Mouse (Mus musculus): Measurements from ENCODE around the gene Tmtc1. TPM values are rescaled to one million over a fixed set of nuclear protein-coding genes. Genes with fewer than 3 reads are reported as not detected.

Tmtc1 gene
- not detected in 2 replicates for polyA plus RNA-seq (2012; ENCODE audit: insufficient read depth, insufficient read length, missing spikeins)

DNA sequence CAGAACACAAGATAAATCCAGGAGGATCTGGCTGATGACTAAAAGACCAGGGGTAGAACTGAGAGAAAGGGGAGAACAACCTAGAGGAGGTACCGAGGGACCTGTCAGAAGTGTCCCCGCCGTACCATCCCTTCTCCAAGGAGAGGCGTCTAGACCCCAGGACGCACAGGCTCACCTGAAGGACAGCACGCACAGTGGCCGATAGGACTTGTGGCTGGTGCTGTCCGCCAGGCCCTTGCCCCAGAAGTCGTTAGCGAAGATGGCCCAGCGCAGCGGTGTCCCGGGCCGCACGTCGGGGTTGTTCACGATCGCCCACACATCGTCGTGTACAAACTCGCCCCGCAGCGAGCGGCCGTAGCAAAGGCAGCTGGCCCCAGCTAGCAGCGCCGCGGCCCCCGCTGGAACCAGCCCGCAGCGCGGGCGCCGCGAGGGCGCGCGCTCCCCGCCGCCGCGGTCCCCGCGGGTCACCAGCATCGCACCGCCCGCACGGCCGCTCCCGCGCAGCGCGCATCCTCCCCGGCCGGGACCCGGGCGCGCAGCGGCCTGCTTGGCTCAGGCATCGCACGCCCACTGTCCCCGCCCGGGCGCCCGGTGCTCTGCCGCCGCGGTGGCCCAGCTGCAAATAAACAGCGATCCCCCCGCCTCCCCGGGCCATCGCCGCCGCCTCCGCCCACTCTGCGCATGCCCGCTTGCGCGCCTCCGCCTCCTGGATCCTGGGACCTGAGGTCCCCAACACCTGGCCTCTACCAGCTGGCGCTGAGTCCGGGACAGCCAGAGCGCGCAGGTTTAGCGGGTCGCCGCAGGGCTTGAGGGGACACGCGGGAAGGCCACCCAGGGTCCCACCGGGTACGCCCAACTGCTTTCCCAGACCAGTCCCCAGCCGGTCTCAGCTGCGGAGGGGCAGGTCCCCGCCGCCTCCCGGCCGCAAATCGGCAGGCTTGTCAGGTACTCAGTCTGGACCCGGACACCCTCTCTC lies at the start of gene Tmtc1:
Gene Tmtc1 (minus strand): TSS at position 664 of the 976 bp plus-strand sequence.
- TF ChIP-seq POLR2A (IDR thresholded peaks at IDR 0.05; ENCODE audit: borderline replicate concordance, low read depth, low read length) (no peak), CTCF (IDR thresholded peaks at IDR 0.05; ENCODE audit: low read depth, low read length) (no peak)
- Histone ChIP-seq H3K27ac (ENCODE audit: insufficient read depth, low read depth, low read length) (no peak within 1 kb of the TSS), H3K4me1 (ENCODE audit: control insufficient read depth, insufficient read depth, low read length) (no peaks in the 10 kb centered on the region), H3K4me3 (ENCODE audit: insufficient read depth, low read length) (peak within 1 kb of the TSS; percentile 52)

DNA sequence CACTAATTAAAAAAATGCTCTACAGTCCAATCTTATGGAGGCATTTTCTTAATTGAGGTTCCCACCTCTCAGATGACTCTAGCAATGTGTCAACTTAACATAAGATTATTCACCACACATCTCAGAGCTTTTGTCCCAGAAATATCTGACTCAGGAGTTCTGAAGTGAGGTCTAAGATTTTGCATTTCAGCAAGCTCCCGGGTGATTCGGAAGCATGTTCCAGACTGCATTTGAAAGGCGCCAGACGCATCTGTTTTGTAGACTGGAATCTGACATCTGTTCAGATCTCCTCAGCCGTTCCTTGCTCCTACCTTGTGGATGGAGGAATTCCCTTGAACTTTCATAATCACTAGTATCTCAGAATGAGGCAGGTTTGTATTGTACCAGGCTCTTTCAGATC lies 47.7 kb upstream of the Tmtc1 start:
- Histone ChIP-seq H3K27ac (ENCODE audit: insufficient read depth, low read depth, low read length) (no peak overlapping the region), H3K4me1 (ENCODE audit: control insufficient read depth, insufficient read depth, low read length) (no peaks in the 10 kb centered on the region), H3K4me3 (ENCODE audit: insufficient read depth, low read length) (no peak overlapping the region)
- TF ChIP-seq POLR2A (IDR thresholded peaks at IDR 0.05; ENCODE audit: borderline replicate concordance, low read depth, low read length) (no peak), CTCF (IDR thresholded peaks at IDR 0.05; ENCODE audit: low read depth, low read length) (no peak)

DNA sequence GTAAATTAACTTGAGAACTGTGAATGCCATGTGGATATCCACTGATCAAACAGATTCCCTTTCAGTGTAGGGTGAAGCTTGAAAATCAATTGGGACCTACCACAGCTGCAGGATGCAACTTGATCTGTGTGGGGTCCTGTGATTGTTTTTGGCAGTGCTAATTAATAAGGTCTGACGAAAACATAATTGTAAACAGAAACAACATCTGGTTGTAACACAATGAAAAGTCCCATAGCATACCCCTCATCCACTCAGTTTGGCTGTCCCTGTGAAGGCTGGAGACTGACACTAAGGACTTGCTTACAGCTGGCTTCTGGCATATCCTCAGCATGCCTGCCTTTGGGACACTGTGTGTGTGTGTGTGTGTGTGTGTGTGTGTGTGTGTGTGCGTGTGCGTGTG lies 42.6 kb upstream of the Tmtc1 start:
- Histone ChIP-seq H3K4me3 (ENCODE audit: insufficient read depth, low read length) (no peak overlapping the region), H3K4me1 (ENCODE audit: control insufficient read depth, insufficient read depth, low read length) (no peaks in the 10 kb centered on the region), H3K27ac (ENCODE audit: insufficient read depth, low read depth, low read length) (no peak overlapping the region)
- TF ChIP-seq CTCF (IDR thresholded peaks at IDR 0.05; ENCODE audit: low read depth, low read length), result no peak
- TF ChIP-seq POLR2A (IDR thresholded peaks at IDR 0.05; ENCODE audit: borderline replicate concordance, low read depth, low read length), result no peak

DNA sequence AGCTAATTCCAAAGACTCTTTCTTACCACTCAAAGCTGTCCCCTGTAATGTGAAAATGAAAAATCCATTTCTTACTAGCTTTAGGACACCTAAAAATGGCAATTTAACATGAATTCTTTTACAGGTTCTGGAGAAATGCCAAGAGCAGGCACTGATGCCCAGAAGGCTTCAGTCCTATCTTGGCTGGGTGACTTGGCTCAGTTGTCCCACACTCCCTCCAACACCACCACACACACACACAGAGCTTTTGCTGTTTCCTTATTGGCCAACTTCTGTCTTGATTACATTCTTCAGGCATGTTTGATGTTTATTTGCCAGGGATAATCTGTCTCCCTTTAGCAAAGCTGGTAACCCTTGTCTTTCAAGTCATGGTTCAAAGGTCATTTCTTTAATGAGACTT lies 37.7 kb upstream of the Tmtc1 start:
- H3K27ac ChIP-seq (ENCODE audit: insufficient read depth, low read depth, low read length), result no peak overlapping the region
- no peak overlapping the region for H3K4me3 ChIP-seq (ENCODE audit: insufficient read depth, low read length)
- no peaks in the 10 kb centered on the region for H3K4me1 ChIP-seq (ENCODE audit: control insufficient read depth, insufficient read depth, low read length)
- TF ChIP-seq CTCF (IDR thresholded peaks at IDR 0.05; ENCODE audit: low read depth, low read length) (no peak), POLR2A (IDR thresholded peaks at IDR 0.05; ENCODE audit: borderline replicate concordance, low read depth, low read length) (no peak)

DNA sequence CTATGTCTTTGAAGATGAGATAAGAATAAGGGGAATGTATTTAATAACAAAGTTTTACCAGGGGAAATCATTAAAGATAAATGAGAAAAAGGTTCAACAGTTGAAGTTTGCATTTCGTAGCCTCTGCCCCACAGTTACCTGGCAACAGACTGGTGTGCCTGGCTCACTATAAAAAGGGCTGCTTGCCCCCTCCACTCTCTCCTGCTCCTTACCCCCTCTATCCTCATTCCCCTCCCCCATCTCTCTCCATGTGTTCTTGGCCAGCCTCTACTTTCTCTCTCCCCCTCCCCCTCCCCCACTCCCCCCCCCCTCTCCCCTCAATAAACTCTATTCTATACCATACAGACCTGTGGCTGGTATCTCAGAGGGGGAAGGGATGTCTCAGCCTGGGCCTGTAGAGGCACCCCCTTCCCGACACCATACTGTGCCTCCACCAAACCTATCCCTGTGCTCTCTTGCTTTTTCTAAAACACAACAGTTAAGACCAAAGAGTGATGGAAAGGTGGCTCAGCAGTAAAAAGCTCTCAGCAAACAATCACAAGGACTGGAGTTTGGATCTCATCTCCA lies 35.6 kb upstream of the Tmtc1 start:
- H3K27ac ChIP-seq (ENCODE audit: insufficient read depth, low read depth, low read length), result no peak overlapping the region
- no peak overlapping the region for H3K4me3 ChIP-seq (ENCODE audit: insufficient read depth, low read length)
- no peak for TF ChIP-seq CTCF (IDR thresholded peaks at IDR 0.05; ENCODE audit: low read depth, low read length)
- no peak for TF ChIP-seq POLR2A (IDR thresholded peaks at IDR 0.05; ENCODE audit: borderline replicate concordance, low read depth, low read length)
- H3K4me1 ChIP-seq (ENCODE audit: control insufficient read depth, insufficient read depth, low read length), result no peaks in the 10 kb centered on the region

DNA sequence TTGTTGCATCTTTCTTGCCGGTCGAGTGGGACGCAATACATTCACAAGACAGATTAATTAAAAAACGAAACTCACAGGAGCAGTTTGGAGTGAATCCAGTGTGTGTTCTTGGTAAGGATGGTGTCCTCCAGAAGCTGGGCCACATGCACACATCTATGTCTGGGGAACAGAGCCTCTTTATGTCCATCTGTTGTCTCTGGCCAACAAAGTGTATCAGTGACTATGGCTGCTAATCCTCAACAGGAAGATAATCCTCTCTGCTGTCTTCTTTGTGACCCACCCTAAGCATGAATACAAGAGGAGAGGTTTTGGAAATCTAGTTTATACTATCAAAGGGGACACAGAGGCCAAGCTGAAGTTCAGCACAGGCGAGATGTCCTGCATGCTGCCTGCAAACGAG lies 34.2 kb upstream of the Tmtc1 start:
- Histone ChIP-seq H3K27ac (ENCODE audit: insufficient read depth, low read depth, low read length) (no peak overlapping the region), H3K4me3 (ENCODE audit: insufficient read depth, low read length) (no peak overlapping the region), H3K4me1 (ENCODE audit: control insufficient read depth, insufficient read depth, low read length) (no peaks in the 10 kb centered on the region)
- no peak for TF ChIP-seq CTCF (IDR thresholded peaks at IDR 0.05; ENCODE audit: low read depth, low read length)
- no peak for TF ChIP-seq POLR2A (IDR thresholded peaks at IDR 0.05; ENCODE audit: borderline replicate concordance, low read depth, low read length)

DNA sequence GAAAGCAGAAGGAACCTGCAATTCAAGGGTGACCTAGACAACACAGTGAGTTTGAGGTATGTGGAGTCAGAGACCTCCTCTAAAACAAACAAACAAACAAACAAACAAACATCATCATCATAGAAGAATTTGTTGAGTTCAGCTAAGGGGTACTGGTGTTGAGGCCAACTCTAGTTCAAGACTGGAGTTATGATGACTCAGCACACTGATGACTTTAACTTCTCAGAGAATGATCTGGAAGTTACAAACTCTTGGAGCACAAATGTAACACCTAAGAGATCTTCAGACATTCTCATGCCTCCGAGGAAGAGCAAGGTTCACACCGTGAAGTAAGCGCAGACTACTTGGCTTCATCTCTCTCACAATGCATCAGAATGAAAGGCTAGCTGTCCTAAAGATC lies 28.1 kb upstream of the Tmtc1 start:
- Histone ChIP-seq H3K4me1 (ENCODE audit: control insufficient read depth, insufficient read depth, low read length) (no peaks in the 10 kb centered on the region), H3K27ac (ENCODE audit: insufficient read depth, low read depth, low read length) (no peak overlapping the region), H3K4me3 (ENCODE audit: insufficient read depth, low read length) (no peak overlapping the region)
- no peak for TF ChIP-seq POLR2A (IDR thresholded peaks at IDR 0.05; ENCODE audit: borderline replicate concordance, low read depth, low read length)
- TF ChIP-seq CTCF (IDR thresholded peaks at IDR 0.05; ENCODE audit: low read depth, low read length), result no peak

DNA sequence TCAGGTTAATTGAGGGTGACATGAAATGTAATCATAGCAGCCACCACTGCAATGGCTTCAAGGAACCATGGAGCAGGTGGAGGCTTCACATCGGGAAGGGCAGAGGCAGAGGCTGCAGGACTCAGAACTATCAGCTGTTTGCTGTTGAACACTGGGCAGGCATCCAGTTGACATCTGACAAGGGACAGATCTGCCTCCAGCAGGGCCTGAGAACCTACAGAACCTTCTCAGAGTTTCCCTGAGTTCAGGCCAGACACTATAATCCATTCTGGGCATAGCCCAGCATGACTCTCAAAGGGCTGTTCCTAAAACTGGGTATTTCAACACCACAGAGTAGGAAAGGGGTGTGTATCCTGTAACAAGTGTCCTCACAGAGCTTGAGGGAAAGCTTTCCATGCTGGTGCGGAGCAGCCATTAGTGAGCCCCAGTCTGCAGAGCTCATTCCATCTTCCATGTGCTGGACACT lies 23.8 kb upstream of the Tmtc1 start:
- TF ChIP-seq CTCF (IDR thresholded peaks at IDR 0.05; ENCODE audit: low read depth, low read length), result no peak
- no peak for TF ChIP-seq POLR2A (IDR thresholded peaks at IDR 0.05; ENCODE audit: borderline replicate concordance, low read depth, low read length)
- Histone ChIP-seq H3K27ac (ENCODE audit: insufficient read depth, low read depth, low read length) (no peak overlapping the region), H3K4me3 (ENCODE audit: insufficient read depth, low read length) (no peak overlapping the region), H3K4me1 (ENCODE audit: control insufficient read depth, insufficient read depth, low read length) (no peaks in the 10 kb centered on the region)

DNA sequence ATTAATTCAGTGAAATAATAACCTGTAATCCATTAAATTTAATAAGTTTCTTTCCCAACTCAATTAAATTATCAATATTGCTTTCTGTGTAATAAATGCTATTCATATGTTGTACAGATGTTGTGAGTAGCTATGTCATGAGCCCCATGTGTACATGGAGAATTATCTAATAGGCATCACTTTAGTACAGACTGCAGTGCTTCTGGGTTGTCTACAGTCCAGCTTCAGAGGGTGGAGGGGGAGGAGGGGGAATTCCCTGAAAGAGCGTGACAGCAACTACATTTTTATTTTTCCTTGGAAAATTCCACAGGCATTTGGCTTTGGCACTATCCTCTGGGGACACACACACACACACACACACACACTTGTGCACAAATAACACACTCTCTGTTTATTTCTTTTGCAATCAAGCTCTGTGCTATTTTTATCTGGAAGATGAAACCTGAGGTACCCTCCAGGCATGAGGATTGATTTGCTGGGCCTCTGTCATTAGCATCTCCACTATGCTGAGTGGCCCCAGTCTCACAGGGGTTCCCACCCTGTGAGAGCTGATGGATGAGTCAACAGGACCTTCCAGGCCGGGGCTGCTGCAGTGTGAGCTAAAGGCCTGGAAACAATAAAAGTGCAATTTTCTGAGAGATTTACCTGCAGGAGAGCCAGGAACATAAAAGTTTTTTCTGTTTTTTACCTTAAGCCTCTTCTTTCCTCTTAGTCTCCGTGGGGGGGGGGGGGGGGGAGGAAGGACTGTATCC lies 23.2 kb upstream of the Tmtc1 start:
- no peak for TF ChIP-seq POLR2A (IDR thresholded peaks at IDR 0.05; ENCODE audit: borderline replicate concordance, low read depth, low read length)
- TF ChIP-seq CTCF (IDR thresholded peaks at IDR 0.05; ENCODE audit: low read depth, low read length), result no peak
- Histone ChIP-seq H3K4me1 (ENCODE audit: control insufficient read depth, insufficient read depth, low read length) (no peaks in the 10 kb centered on the region), H3K27ac (ENCODE audit: insufficient read depth, low read depth, low read length) (no peak overlapping the region), H3K4me3 (ENCODE audit: insufficient read depth, low read length) (no peak overlapping the region)

Data from bone marrow macrophage, adult 2 months (primary cell).